Mouse (Mus musculus): Measurements from ENCODE around the gene Lce3c.

Gene Lce3c

DNA sequence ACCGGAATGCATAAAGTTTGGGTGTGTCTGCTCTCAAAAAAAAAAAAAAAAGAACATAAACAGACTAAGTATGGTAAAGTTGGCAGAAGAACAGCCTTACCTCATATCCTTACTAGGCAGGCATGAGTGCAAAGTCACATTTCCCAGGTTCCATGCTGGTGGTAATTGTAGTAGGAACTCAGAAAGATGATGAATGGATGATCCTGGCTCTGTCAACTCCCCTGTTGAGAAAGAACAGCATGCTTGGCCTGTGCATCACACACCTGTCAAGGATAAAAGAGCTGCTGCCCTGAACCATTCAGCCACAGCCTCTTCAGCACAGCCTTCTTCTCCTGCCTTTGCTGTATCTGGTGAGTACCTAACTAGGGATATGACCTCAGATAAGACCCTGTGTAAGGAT lies at the start of gene Lce3c:
Lce3c (plus strand) TSS at position 301 of the 400 bp plus-strand sequence.
- DNase-seq (ENCODE audit: low spot score in 2 of 2) = no peak

DNA sequence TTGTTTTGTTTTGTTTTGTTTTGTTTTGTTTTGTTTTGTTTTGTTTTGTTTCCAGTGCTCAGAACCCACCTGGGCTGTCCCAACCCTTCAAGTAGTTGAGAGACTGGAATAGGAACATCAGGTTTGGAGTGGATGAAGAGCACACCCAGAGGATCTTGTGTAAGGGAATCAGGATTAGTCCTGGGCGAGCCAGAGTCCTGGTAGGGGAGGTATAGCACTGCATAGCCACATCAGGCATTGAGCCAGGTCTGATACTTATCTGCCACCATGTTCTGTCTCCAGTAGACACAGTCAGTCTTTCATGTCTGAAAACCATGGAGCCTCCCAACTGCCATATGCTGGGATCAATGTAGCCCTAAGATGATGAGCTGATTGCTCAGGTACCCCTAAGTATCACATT lies 49.8 kb upstream of the Lce3c start:
- no peak for DNase-seq (ENCODE audit: low spot score in 2 of 2)

DNA sequence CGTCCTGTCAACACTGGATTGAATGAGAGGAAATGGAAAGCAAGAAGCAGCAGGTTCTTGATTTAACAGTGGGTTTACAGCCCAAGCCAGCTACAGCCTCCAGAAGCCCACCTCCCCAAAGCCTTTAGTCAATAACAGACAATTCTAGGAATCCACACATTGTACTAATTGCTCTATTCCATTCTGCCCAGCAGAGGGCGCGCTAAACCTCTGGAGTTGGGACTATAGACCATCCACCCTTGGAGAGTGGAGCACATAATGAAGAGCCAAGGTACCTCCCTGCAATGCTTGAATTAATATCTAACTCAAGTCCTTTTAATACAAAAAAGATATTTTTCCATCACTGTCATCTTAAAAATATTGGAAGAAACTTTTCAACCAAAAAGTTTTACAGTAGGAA lies 41.3 kb upstream of the Lce3c start:
- peak; percentile 34 to 67 for DNase-seq (ENCODE audit: low spot score in 2 of 2)

DNA sequence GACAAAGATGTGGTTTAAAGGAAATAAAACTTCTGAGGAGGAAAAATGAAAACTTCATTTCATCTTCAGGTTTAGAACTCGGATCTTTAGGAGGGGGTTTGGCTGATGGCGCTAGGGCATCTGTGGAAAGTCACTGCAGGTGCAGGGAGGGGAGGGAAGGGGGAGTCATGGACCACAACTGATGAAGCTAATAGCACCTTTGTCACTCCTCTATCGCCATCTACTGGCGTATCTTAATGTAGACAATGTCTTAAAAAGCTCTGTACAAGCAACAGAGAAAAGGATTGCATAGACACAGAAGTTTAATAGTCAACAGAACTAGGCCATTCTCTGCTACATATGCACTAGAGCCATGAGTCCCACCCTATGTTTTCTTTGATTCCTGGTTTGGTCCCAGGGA lies 40.6 kb upstream of the Lce3c start:
- DNase-seq (ENCODE audit: low spot score in 2 of 2) = no peak

DNA sequence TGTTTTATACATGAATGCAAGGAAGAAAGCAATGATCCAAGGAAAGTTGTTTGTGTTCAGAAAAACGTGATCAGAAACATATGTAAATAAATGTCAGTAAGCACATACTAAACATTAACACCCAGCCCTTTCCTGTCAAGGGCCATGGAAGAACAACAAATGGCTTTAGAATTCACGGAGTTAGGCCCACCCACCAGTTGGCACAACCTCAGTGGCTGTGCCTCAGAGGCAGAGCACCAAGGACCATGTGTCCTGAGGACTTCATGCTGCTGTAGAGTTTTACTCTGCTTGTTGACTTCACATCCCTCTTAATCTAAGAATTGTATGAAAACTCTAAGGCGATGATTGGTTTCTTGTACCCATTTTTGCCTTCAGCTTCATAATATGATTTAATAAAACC lies 39.1 kb upstream of the Lce3c start:
- DNase-seq (ENCODE audit: low spot score in 2 of 2) = no peak

DNA sequence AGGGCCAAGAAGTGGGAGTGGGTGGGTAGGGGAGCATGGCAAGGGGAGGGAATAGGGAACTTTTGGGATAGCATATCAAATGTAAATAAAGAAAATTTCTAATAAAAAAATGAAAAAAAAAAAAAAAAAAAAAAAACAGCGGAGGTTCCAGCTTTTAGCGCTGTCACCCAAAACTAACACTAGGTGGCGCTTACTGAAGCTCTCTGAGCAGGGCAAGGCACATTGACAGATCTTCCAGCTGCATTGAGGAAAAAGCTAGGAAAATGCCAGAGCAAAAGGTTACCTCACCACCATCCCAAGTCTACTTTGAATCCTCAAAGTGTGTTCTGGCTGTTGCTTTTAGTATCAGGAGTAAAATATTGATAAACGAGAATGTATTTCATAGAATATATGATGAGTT lies 36.7 kb upstream of the Lce3c start:
- peak; percentile 12 to 38 for DNase-seq (ENCODE audit: low spot score in 2 of 2)

DNA sequence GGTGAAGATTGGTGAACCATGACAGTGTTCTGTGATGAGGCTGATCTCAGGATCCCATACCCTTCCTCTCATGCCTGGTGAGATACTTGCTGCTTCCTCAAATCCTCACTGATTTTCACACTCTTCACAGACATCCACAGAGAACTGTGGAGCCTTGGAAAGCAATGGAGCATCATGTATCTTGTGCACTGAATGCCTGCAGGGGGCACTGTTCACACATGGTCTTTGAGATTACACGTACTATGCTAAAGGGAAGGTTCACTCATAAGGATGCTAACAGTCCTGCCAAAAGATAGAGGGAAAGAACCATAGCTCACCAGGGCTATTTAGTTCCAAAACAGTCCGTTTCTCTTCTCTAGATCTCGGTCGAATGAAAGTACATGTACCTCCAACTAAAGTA lies 23.9 kb upstream of the Lce3c start:
- DNase-seq (ENCODE audit: low spot score in 2 of 2) = peak; percentile 19 to 20

DNA sequence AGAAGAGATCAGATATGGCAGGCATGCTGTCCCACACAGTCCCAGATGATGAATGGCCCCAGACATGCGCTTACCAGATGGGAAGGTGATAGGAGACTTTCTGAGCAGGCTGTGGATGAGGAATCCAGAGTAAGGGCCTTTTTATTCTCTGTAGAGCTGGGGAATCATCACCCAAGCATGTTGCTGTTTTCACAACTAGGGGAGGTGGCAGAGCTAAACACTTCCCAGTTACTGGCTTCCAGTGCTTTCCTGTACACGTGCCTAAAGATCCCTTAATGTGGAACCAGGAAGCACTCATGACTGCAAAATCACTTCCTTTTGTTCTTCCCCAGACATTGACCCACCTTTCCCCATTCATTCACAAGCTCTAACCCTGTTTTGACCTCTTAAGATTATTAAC lies 18.2 kb upstream of the Lce3c start, which contains the start of gene Lce3a:
Lce3a (minus strand) TSS at position 101 of the 400 bp plus-strand sequence.
- no peak for DNase-seq (ENCODE audit: low spot score in 2 of 2)

DNA sequence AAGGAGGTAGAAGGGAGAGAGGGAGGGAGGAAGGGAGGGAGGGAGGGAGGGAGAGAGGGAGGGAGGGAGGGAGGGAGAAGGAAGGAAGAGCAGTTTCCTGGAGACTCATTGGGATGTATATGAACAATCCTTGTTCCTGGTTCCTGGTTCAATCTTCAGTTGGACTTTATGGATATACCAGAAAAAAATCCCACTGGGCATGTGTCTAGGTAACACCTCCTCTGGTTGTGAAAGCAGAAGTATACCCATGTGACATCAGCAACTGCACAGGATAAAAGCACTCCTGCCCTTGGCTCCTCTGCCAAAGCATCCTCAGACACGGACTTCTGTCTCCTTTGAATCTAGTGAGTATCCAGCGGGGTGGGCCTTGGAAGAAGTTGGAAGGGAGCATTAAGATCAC lies 11.6 kb upstream of the Lce3c start, which contains the start of gene Lce3b:
Lce3b (plus strand) TSS at position 301 of the 400 bp plus-strand sequence.
- no peak for DNase-seq (ENCODE audit: low spot score in 2 of 2)

DNA sequence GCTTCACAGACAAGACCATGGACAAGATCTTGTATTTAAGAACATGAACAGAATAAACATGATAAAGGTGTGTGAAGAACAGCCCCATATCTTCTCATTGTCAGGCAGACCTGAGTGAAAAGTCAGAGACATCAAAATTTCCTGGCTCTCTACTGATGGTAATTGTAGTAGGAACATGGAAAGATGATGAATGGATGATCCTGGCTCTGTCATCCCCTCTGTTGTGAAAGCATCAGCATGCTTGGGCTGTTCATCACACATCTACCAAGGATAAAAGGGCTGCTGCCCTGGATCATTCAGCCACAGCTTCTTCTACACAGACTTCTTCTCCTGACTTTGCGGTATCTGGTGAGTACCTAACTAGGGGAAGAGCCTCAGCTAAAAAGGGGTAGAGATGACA lies 12.8 kb downstream of the Lce3c start, which contains the start of gene Lce3d:
Lce3d (plus strand) TSS at position 301 of the 400 bp plus-strand sequence.
- no peak for DNase-seq (ENCODE audit: low spot score in 2 of 2)

DNA sequence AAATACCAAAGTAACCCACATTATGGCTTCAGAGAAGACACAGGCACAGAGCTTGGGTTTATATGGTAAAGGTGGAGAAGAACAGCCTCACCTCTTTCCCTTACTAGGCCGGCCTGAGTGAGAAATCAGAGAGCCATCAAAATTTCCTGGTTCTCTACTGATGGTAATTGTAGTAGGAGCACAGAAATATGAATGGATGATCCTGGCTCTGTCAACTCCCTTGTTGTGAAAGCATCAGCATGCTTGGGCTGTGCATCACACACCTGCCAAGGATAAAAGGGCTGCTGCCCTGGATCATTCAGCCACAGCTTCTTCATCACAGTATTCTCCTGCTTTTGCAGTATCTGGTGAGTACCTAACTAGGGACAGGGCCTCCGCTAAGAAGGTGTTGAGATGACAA lies 22.5 kb downstream of the Lce3c start, which contains the start of gene Lce3e:
Lce3e (plus strand) TSS at position 301 of the 400 bp plus-strand sequence.
- no peak for DNase-seq (ENCODE audit: low spot score in 2 of 2)

DNA sequence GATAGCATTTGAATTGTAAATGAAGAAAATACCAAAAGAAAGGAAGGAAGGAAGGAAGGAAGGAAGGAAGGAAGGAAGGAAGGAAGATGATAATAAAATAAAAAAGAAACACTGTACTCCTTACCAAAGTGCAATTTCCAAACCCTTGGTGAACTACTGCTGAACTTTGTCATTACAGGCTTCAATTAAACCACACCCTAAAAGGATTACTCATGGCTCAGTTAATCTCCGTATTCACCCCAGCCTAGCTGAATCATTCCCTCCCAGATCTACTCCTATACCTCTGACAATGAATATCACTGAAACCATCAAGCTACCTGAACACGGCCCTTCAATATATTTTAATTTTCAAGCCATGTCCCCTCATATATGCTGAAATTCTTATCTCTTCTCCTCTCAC lies 34.2 kb downstream of the Lce3c start:
- DNase-seq (ENCODE audit: low spot score in 2 of 2) = no peak

DNA sequence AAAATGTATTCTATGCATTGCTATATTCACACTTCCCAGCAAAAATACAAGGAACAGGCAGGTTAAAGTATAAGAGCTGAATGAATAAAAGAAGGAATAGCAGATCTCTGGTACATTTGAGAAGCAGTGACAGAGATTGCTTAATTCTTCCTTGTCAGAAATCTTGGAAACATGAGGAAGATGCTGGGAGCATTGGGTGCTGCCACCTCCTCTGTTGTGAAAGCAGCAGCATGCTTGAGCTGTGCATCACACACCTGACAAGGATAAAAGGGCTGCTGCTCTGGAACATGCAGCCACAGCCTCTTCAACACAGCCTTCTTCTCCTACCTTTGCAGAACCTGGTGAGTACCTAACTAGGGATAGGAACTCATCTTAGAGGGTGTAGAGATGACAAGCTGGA lies 47.6 kb downstream of the Lce3c start, which contains the start of gene Lce3f:
Lce3f (plus strand) TSS at position 301 of the 400 bp plus-strand sequence.
- DNase-seq (ENCODE audit: low spot score in 2 of 2) = no peak
